In the genomic region with DNA sequence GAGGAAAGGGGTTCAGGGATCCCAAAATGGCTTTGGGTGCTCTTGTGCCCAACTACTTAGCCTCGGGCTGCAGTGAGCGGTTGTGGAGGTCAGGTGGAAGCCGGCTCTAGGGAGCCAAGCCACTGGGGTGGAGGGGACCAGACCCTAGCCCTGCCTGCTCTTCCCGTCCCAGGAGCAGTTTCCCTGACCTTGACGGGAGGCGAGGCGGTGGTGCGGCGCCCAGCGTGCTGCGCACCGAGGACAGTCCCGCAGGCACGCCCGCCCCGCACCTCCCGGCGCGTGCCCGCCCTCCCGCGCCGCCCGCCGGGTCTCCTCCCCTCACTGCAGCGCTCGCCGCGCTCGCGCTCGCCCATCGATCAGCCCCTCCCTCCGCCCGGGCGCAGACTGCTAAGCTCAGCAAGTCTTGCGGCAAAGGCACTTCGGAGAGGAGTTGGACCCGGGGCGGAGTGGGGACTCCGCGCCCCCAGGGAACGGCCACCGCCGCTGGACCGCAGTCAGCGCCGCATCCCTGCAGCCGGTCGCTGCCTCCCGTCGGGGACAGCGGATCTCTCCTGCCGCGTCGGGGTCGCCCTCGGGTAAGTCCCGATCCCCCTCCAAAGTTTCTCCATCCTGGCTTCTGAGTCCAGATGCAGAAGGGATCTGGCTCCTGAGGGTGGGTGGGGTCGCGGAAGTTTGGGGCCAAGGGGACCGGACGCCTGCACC, we compare ENCODE assay signal across 8 mouse cellular contexts. TPM values are rescaled to one million over a fixed set of nuclear protein-coding genes. Genes with fewer than 3 reads are reported as not detected.
DNase-seq lines count a peak whose midpoint lies in the region; ATAC-seq and TF ChIP-seq lines count a peak whose summit lies in the region.

A gene (plus strand): TSS at position 417 of the 702 bp plus-strand sequence.

- TF ChIP-seq POLR2A in limb, embryonic 14.5 days (IDR thresholded peaks at IDR 0.05; ENCODE audit: borderline replicate concordance, extremely low read depth, insufficient read depth, insufficient read length): no peak

- H3K27ac ChIP-seq in brown adipose tissue, adult 24 weeks (replicated peaks; ENCODE audit: low read depth, low read length): no peak within 1 kb of the TSS
- no peak within 1 kb of the TSS for H3K27ac ChIP-seq in forebrain, embryonic 12.5 days
- H3K27ac ChIP-seq in intestine, embryonic 14.5 days (ENCODE audit: low read depth): no peak within 1 kb of the TSS
- H3K27ac ChIP-seq in limb, embryonic 14.5 days (replicated peaks; ENCODE audit: low read depth, low read length): no peak within 1 kb of the TSS
- no peak within 1 kb of the TSS for H3K27ac ChIP-seq in midbrain, embryonic 15.5 days

- peaks cover 95% of the 10 kb centered on the region for H3K27me3 ChIP-seq in forebrain, embryonic 12.5 days
- peaks cover 53% of the 10 kb centered on the region for H3K27me3 ChIP-seq in intestine, embryonic 14.5 days (replicated peaks; ENCODE audit: control insufficient read depth, insufficient read depth, low read length)
- H3K27me3 ChIP-seq in limb, embryonic 14.5 days (ENCODE audit: control insufficient read depth, insufficient read depth, low read length): peaks cover 52% of the 10 kb centered on the region
- H3K27me3 ChIP-seq in midbrain, embryonic 15.5 days (replicated peaks): peaks cover 53% of the 10 kb centered on the region

- 0% methylated on average over 57 of the region's 63 CpGs for WGBS in forebrain, embryonic 12.5 days
- WGBS in intestine, embryonic 14.5 days: under 1% methylated on average over 63 of the region's 63 CpGs
- under 1% methylated on average over 55 of the region's 63 CpGs for WGBS in limb, embryonic 14.5 days
- under 1% methylated on average over 63 of the region's 63 CpGs for WGBS in midbrain, embryonic 15.5 days

- peak; percentile 82 for ATAC-seq in forebrain, embryonic 12.5 days (ENCODE audit: low FRiP score)
- ATAC-seq in intestine, embryonic 14.5 days (replicated peaks; ENCODE audit: low FRiP score, low TSS enrichment, low read depth): peak; percentile 53
- ATAC-seq in limb, embryonic 14.5 days (ENCODE audit: low FRiP score, low read depth): peak; percentile 65
- ATAC-seq in midbrain, embryonic 15.5 days (replicated peaks): peak; percentile 58

- no peaks in the 10 kb centered on the region for H3K36me3 ChIP-seq in forebrain, embryonic 12.5 days (replicated peaks)
- H3K36me3 ChIP-seq in intestine, embryonic 14.5 days (ENCODE audit: control insufficient read depth, insufficient read depth, low read length): no peaks in the 10 kb centered on the region
- no peaks in the 10 kb centered on the region for H3K36me3 ChIP-seq in limb, embryonic 14.5 days (ENCODE audit: control insufficient read depth, insufficient read depth, low read length)
- H3K36me3 ChIP-seq in midbrain, embryonic 15.5 days (replicated peaks): no peaks in the 10 kb centered on the region

- H3K4me2 ChIP-seq in forebrain, embryonic 12.5 days: peak within 1 kb of the TSS; percentile 72
- H3K4me2 ChIP-seq in intestine, embryonic 14.5 days (ENCODE audit: low read length): peak within 1 kb of the TSS; percentile 70
- peak within 1 kb of the TSS; percentile 88 for H3K4me2 ChIP-seq in limb, embryonic 14.5 days (replicated peaks; ENCODE audit: low read depth, low read length, severe bottlenecking)
- H3K4me2 ChIP-seq in midbrain, embryonic 15.5 days: peak within 1 kb of the TSS; percentile 86

- peak within 1 kb of the TSS; percentile 52 for H3K4me3 ChIP-seq in brown adipose tissue, adult 24 weeks (ENCODE audit: insufficient read depth, low read depth, low read length)
- H3K4me3 ChIP-seq in forebrain, embryonic 12.5 days (replicated peaks): peak within 1 kb of the TSS; percentile 47
- H3K4me3 ChIP-seq in intestine, embryonic 14.5 days (ENCODE audit: low read depth, low read length): peak within 1 kb of the TSS; percentile 50
- H3K4me3 ChIP-seq in limb, embryonic 14.5 days (replicated peaks; ENCODE audit: low read length): peak within 1 kb of the TSS; percentile 52
- peak within 1 kb of the TSS; percentile 47 for H3K4me3 ChIP-seq in midbrain, embryonic 15.5 days

- H3K4me1 ChIP-seq in brown adipose tissue, adult 24 weeks (ENCODE audit: control insufficient read depth, insufficient read depth, insufficient read length, low read length): 0 out of 2 replicates have a peak, but pooled peaks cover 2% of the 10 kb centered on the region
- peaks cover 24% of the 10 kb centered on the region for H3K4me1 ChIP-seq in forebrain, embryonic 12.5 days
- peaks cover 7% of the 10 kb centered on the region for H3K4me1 ChIP-seq in intestine, embryonic 14.5 days (replicated peaks; ENCODE audit: control insufficient read depth, insufficient read depth, low read length)
- peaks cover 10% of the 10 kb centered on the region for H3K4me1 ChIP-seq in limb, embryonic 14.5 days (ENCODE audit: control insufficient read depth, insufficient read depth, low read length)
- H3K4me1 ChIP-seq in midbrain, embryonic 15.5 days: peaks cover 21% of the 10 kb centered on the region

- no peaks in the 10 kb centered on the region for H3K9me3 ChIP-seq in forebrain, embryonic 12.5 days
- no peaks in the 10 kb centered on the region for H3K9me3 ChIP-seq in intestine, embryonic 14.5 days (ENCODE audit: control insufficient read depth, low read length)
- no peaks in the 10 kb centered on the region for H3K9me3 ChIP-seq in limb, embryonic 14.5 days (ENCODE audit: control insufficient read depth, low read length)
- H3K9me3 ChIP-seq in midbrain, embryonic 15.5 days: no peaks in the 10 kb centered on the region

- peak; percentile 13 for DNase-seq in kidney, adult 11 months
- no peak for DNase-seq in kidney, adult 9 months
- DNase-seq in intestine, embryonic 14.5 days (ENCODE audit: low spot score): peak; percentile 80
- DNase-seq in limb, embryonic 14.5 days (ENCODE audit: low spot score): no peak
- DNase-seq in thymus, postnatal 0 days (ENCODE audit: low spot score): no peak

- peak within 1 kb of the TSS; percentile 41 for H3K9ac ChIP-seq in forebrain, embryonic 12.5 days
- H3K9ac ChIP-seq in intestine, embryonic 14.5 days (ENCODE audit: low read length): peak within 1 kb of the TSS; percentile 34
- H3K9ac ChIP-seq in limb, embryonic 14.5 days (ENCODE audit: low read depth, low read length, severe bottlenecking): peak within 1 kb of the TSS; percentile 58
- peak within 1 kb of the TSS; percentile 41; the same call in 1 of the 2 replicates for H3K9ac ChIP-seq in midbrain, embryonic 15.5 days

RNA-seq across cellular contexts. Expression of the gene that starts here (rescaled TPM):
- polyA plus RNA-seq in brown adipose tissue, adult 24 weeks (2012; ENCODE audit: insufficient read depth, insufficient read length, missing spikeins): not detected in 2 replicates
- 0.95 and 1.2 TPM in 2 replicates for polyA plus RNA-seq in forebrain, embryonic 12.5 days (2016; fragmentation: Nextera tagmentation; extraction: Ambion mirVana)
- 2.1 and 2.9 TPM in 2 replicates for polyA plus RNA-seq in intestine, embryonic 14.5 days (2014; fragmentation: Nextera tagmentation; extraction: Ambion mirVana)
- 1.1 and 1.5 TPM in 2 replicates for polyA plus RNA-seq in limb, embryonic 14.5 days (2012; rRNA removed)
- polyA plus RNA-seq in limb, embryonic 14.5 days (2014; fragmentation: Nextera tagmentation; extraction: Ambion mirVana): 0.44 and 0.64 TPM in 2 replicates
- 3.0 and 3.2 TPM in 2 replicates for polyA plus RNA-seq in midbrain, embryonic 15.5 days (2015; fragmentation: Nextera tagmentation; extraction: Ambion mirVana)
- polyA plus RNA-seq in thymus, postnatal 0 days (2015; fragmentation: Nextera tagmentation; extraction: Ambion mirVana): 0.03 and 0.14 TPM in 2 replicates

Comparison
In these comparisons a context has a peak if more than half of its experiments do, and no peak if none do; other contexts are left out.
1. DNase-seq: peak in kidney, adult 11 months (single experiment) and intestine, embryonic 14.5 days (single experiment); none in kidney, adult 9 months (single experiment), limb, embryonic 14.5 days (single experiment) and thymus, postnatal 0 days (single experiment).
2. Peak in every context shown above with its lines, with median percentiles within 50 percentile points of each other: H3K4me3 ChIP-seq, ATAC-seq, H3K4me2 ChIP-seq and H3K9ac ChIP-seq.